Mouse (Mus musculus) limb, embryonic 12.5 days (tissue): ENCODE measurements at regions not wholly inside any gene's neighbourhood (a gene's known extent, or its start where the extent isn't known, plus 50 kb on each side); places are given as distances from the start of the nearest gene placed in this dataset.

Experiments used
- ATAC-seq: fragments of 200-750 bp; cut with Nextera tagmentation; 2 replicates; pipeline ENCODE4 v1.8.0; 2017; ENCODE audit warnings: low read depth, moderate TSS enrichment; ENCODE audit not compliant: insufficient number of reproducible peaks, insufficient read depth, low FRiP score, low TSS enrichment
- H3K27ac ChIP-seq: fragments of 300-500 bp; sonication (generic); 2 replicates; pipeline ENCODE4 v1.5.1; 2016; ENCODE audit warnings: mild to moderate bottlenecking, moderate library complexity
- H3K27me3 ChIP-seq: fragments of 300-500 bp; sonication (generic); 2 replicates; pipeline ENCODE4 v1.6.1; 2016; ENCODE audit warnings: mild to moderate bottlenecking, moderate library complexity
- H3K36me3 ChIP-seq: fragments of 300-500 bp; sonication (generic); 2 replicates; pipeline ENCODE4 v1.6.1; 2016; ENCODE audit warnings: mild to moderate bottlenecking, moderate library complexity
- H3K4me1 ChIP-seq: fragments of 300-500 bp; sonication (generic); replicated peaks from 2 replicates; pipeline ENCODE4 v1.6.1; 2016
- H3K4me2 ChIP-seq: fragments of 300-500 bp; sonication (generic); 2 replicates; pipeline ENCODE4 v1.6.1; 2016; ENCODE audit warnings: mild to moderate bottlenecking, moderate library complexity
- H3K4me3 ChIP-seq: fragments of 300-500 bp; sonication (generic); replicated peaks from 2 replicates; pipeline ENCODE4 v1.5.1; 2016; ENCODE audit warnings: mild to moderate bottlenecking
- H3K9ac ChIP-seq: fragments of 300-500 bp; sonication (generic); replicated peaks from 2 replicates; pipeline ENCODE4 v1.6.1; 2016; ENCODE audit warnings: mild to moderate bottlenecking, moderate library complexity
- H3K9me3 ChIP-seq: fragments of 300-500 bp; sonication (generic); 2 replicates; pipeline ENCODE4 v1.6.1; 2016; ENCODE audit warnings: mild to moderate bottlenecking, moderate library complexity
- WGBS: fragments of 180-500 bp; shearing (Covaris S2); methylation state at CpG from one replicate; pipeline ENCODE4 v1.1.7; 2016; 5-methylcytosine and 5-hydroxymethylcytosine counted together

GRCm38 (mm10) chr15:96916586-96916985 lies 139.2 kb downstream of the Slc38a4 start:
- Histone ChIP-seq H3K4me3 (no peak overlapping the region), H3K27me3 (no peaks in the 10 kb centered on the region), H3K4me2 (no peak overlapping the region), H3K36me3 (no peaks in the 10 kb centered on the region), H3K9me3 (no peaks in the 10 kb centered on the region), H3K27ac (no peak overlapping the region), H3K4me1 (no peaks in the 10 kb centered on the region), H3K9ac (no peak overlapping the region)
- 83% methylated on average over 7 of the region's 7 CpGs for WGBS
- ATAC-seq, result no peak

DNA sequence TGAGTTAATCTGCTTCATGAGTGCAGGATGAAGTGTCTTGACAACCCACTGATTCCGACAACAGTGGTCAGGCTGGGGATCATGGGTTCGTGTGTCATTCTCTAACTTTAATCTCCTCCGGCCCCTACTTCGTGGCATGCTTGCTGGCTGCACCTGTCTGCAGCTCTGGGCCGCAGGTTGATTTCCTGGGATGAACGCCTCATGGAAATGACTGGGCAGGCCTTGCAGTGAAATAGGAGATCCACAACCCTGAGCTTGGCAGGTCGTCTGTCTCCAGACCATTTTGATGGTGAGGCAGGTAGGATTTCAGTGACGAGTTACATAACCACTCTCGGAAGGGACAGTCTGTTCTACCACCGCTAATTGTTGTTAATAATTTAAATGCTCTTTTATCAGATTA lies 140.2 kb downstream of the Slc38a4 start:
- WGBS, result 64% methylated on average over 10 of the region's 10 CpGs
- no peak for ATAC-seq
- Histone ChIP-seq H3K36me3 (no peaks in the 10 kb centered on the region), H3K27me3 (no peaks in the 10 kb centered on the region), H3K4me3 (no peak overlapping the region), H3K4me1 (no peaks in the 10 kb centered on the region), H3K9me3 (no peaks in the 10 kb centered on the region), H3K27ac (no peak overlapping the region), H3K4me2 (no peak overlapping the region), H3K9ac (no peak overlapping the region)

DNA sequence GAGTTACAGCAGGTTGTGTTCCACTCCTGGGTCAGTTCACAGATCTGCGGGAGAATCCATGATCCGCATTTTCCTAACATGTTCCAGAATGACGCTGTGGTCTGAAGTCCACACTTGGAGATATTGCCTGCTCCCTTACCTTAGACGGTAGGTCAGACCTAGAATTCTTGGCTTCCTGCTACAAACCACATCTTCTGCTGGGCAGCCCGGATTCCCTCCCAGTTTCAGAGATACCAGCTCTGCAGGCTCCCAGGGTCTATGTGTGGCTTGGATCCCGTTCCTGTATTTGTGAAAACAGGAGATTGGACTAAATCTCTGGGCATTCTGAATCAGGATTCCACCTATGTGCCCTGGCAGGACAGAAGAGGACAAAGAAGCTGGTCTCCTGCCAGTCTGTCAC lies 140.8 kb downstream of the Slc38a4 start:
- WGBS, result 93% methylated on average over 6 of the region's 6 CpGs
- H3K4me1 ChIP-seq, result no peaks in the 10 kb centered on the region

GRCm38 (mm10) chr15:96905520-96905919 lies 150.2 kb downstream of the Slc38a4 start:
- H3K36me3 ChIP-seq, result no peaks in the 10 kb centered on the region
- 94% methylated on average over 4 of the region's 4 CpGs for WGBS
- no peak overlapping the region for H3K4me2 ChIP-seq
- ATAC-seq, result no peak
- H3K9me3 ChIP-seq, result peaks cover 3% of the 10 kb centered on the region; the same call in 1 of the 2 replicates
- H3K27ac ChIP-seq, result no peak overlapping the region
- no peaks in the 10 kb centered on the region for H3K27me3 ChIP-seq
- no peak overlapping the region for H3K4me3 ChIP-seq
- H3K9ac ChIP-seq, result no peak overlapping the region
- H3K4me1 ChIP-seq, result peaks cover 10% of the 10 kb centered on the region

More for the DNA sequence above, 140.8 kb downstream of the Slc38a4 start:
- Histone ChIP-seq H3K27ac (no peak overlapping the region), H3K4me2 (no peak overlapping the region), H3K4me3 (no peak overlapping the region), H3K9ac (no peak overlapping the region), H3K36me3 (no peaks in the 10 kb centered on the region), H3K27me3 (no peaks in the 10 kb centered on the region), H3K9me3 (no peaks in the 10 kb centered on the region)
- ATAC-seq, result no peak

- ATAC-seq, result no peak
- 91% methylated on average over 3 of the region's 3 CpGs for WGBS
- Histone ChIP-seq H3K27ac (no peak overlapping the region), H3K4me3 (no peak overlapping the region), H3K4me2 (no peak overlapping the region), H3K9me3 (peaks cover 3% of the 10 kb centered on the region; the same call in 1 of the 2 replicates), H3K9ac (no peak overlapping the region), H3K27me3 (no peaks in the 10 kb centered on the region), H3K36me3 (no peaks in the 10 kb centered on the region), H3K4me1 (peaks cover 6% of the 10 kb centered on the region)
Measured at GRCm38 (mm10) chr15:96903461-96903860, 152.3 kb downstream of the Slc38a4 start.

DNA sequence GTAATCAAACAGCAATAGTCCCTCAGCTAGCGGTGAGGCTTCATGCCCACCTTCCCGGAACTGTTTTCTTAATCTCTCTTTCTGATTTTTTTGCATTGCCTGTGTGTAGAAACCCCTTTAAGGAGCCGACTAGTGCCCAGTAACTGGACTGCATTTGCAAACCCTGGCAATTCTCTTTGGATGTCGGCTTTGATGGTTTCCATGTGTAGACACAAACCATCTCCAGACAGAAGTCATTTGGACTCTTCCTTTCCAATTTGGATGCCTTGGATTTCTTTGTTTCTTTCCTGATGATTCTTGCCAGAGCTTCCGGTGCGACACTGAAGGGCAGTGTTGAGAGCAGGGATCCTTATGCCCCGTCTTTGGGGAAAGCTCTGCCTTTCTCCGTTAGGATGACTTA lies 153.0 kb downstream of the Slc38a4 start:
- Histone ChIP-seq H3K4me3 (no peak overlapping the region), H3K4me1 (peaks cover under 1% of the 10 kb centered on the region; the same call in 1 of the 2 replicates), H3K9me3 (peaks cover 3% of the 10 kb centered on the region; the same call in 1 of the 2 replicates), H3K27ac (no peak overlapping the region), H3K27me3 (no peaks in the 10 kb centered on the region), H3K9ac (no peak overlapping the region), H3K36me3 (no peaks in the 10 kb centered on the region), H3K4me2 (no peak overlapping the region)
- 66% methylated on average over 8 of the region's 8 CpGs for WGBS
- ATAC-seq, result no peak

DNA sequence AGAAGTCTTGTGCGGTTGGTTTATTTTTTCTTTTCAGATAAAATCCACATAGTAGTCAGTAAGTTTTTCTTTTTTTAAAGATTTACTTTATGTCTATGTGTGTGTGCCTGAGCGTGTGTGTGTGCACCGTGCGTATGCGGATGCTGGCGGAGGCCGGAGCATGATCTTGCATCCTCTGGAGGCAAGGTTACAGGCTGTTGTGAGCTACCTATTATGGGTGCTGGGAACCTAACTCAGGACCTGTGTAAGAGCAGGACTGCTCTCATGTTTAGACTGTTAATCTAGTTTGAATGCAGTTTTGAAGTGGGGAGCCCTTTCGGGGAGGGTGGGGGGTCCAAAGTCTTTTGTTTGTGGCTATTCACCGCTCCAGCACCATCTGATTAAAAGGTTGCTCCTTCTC lies 154.1 kb downstream of the Slc38a4 start:
- Histone ChIP-seq H3K9ac (no peak overlapping the region), H3K9me3 (peaks cover 1% of the 10 kb centered on the region; the same call in 1 of the 2 replicates), H3K27me3 (no peaks in the 10 kb centered on the region), H3K4me2 (no peak overlapping the region), H3K36me3 (no peaks in the 10 kb centered on the region), H3K27ac (no peak overlapping the region), H3K4me1 (no peaks in the 10 kb centered on the region), H3K4me3 (no peak overlapping the region)
- WGBS, result 97% methylated on average over 9 of the region's 9 CpGs
- no peak for ATAC-seq

GRCm38 (mm10) chr15:96898285-96898684 lies 157.5 kb downstream of the Slc38a4 start:
- 91% methylated on average over 3 of the region's 3 CpGs for WGBS
- H3K9ac ChIP-seq, result no peak overlapping the region
- H3K27me3 ChIP-seq, result no peaks in the 10 kb centered on the region
- peaks cover 7% of the 10 kb centered on the region; the same call in 1 of the 2 replicates for H3K9me3 ChIP-seq
- H3K4me1 ChIP-seq, result no peaks in the 10 kb centered on the region
- ATAC-seq, result no peak
- no peak overlapping the region for H3K4me3 ChIP-seq
- no peak overlapping the region for H3K27ac ChIP-seq
- no peaks in the 10 kb centered on the region for H3K36me3 ChIP-seq
- H3K4me2 ChIP-seq, result no peak overlapping the region

DNA sequence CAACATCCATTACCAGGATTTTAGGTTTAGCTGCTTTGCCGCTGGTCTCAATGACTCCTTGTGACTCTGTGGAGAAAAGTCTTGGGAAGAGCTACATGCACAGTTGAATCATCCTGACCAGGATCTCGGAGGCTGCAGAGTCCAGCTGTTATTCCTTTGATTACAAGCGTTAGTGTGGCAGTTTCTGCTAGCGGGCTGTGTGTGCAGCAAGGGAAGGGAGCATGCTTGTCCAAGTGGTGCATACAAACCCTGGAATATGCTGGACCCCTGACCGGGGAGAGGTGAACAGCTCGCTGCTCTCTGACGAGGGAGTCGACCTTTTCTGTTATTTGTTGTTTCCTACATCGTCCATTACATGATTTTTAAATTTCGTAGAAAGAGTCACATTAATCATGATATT lies 170.9 kb downstream of the Slc38a4 start:
- H3K36me3 ChIP-seq, result no peaks in the 10 kb centered on the region
- H3K9ac ChIP-seq, result no peak overlapping the region
- WGBS, result 72% methylated on average over 10 of the region's 10 CpGs
- H3K4me3 ChIP-seq, result no peak overlapping the region
- H3K27me3 ChIP-seq, result no peaks in the 10 kb centered on the region
- H3K4me2 ChIP-seq, result no peak overlapping the region
- no peak overlapping the region for H3K27ac ChIP-seq
- H3K9me3 ChIP-seq, result no peaks in the 10 kb centered on the region
- peaks cover 20% of the 10 kb centered on the region for H3K4me1 ChIP-seq
- no peak for ATAC-seq

DNA sequence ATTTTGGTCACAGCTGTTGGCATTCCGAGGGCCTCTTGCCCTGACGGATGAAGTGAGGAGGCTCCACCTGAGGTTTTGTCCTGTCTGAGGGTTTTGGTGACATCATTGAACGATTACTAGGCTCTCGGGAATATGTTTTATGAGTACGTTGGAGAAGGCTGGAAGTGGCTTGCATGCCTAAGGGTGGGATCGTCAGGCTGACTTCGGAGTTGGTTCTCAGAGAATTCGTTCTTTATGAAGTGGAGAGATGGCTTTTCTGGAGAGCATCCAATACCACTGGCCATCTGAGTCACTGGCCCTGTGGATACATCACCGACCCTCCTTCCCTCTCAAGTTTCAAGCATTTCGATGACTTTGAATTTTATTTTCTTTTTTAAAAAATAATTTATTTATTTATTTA lies 172.0 kb downstream of the Slc38a4 start:
- Histone ChIP-seq H3K9ac (no peak overlapping the region), H3K9me3 (no peaks in the 10 kb centered on the region), H3K4me3 (no peak overlapping the region), H3K27me3 (no peaks in the 10 kb centered on the region), H3K27ac (no peak overlapping the region), H3K36me3 (no peaks in the 10 kb centered on the region), H3K4me1 (peaks cover 20% of the 10 kb centered on the region), H3K4me2 (no peak overlapping the region)
- ATAC-seq, result no peak
- 81% methylated on average over 10 of the region's 10 CpGs for WGBS

DNA sequence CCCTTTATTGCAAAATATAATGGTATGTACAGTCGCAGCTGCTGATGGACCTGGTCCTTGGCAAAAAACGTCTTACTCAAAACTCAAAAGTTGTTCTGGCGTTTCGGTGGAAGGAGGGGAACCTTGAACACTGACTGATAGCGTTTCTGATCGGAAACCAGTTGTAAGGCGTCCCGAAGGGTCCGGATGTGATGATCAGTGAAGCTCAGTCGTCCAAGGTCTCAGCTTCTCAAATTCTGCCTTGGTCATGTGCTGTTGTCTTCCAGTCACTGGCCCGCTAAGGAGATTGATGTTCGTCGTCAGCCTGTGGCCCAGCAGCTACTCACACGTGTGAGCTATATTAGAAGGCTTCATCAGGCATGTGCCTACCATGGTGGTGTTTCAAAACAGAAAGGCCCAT lies 173.5 kb downstream of the Slc38a4 start:
- Histone ChIP-seq H3K9ac (no peak overlapping the region), H3K4me1 (peaks cover 20% of the 10 kb centered on the region), H3K9me3 (no peaks in the 10 kb centered on the region), H3K27me3 (no peaks in the 10 kb centered on the region), H3K27ac (peak overlapping the region; percentile 64; the same call in 1 of the 2 replicates), H3K4me3 (no peak overlapping the region), H3K36me3 (no peaks in the 10 kb centered on the region), H3K4me2 (no peak overlapping the region)
- WGBS, result 64% methylated on average over 14 of the region's 14 CpGs
- no peak for ATAC-seq

DNA sequence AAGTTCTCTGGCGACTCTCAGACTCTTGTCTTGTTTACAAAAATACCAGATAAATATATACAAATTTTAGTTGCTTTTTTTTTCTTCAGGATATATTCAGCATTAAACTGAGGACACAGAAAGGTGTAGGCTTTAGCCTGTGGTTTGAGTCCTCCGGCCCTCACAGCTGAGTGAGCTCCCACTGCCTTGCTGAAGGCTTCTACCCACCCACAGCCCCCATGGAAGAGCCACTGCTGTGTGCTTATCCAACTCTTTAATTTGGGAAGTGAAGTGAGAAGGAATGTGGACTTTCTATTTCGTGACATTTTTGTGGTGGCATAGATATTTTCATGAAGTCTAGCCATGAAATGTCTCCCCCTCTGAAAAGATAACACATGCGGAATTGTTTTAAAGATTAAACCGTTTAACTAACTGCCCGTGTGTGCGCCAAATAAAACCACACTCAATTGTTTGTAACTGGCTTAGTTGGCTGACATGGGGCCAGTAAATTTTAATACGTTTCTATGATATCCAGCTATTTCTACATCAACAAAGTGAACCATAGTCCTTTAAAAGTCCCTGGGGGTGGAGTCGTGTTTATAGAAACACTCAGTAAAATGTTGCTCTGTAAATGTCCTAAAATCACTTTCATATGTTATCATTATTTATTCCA lies 174.1 kb downstream of the Slc38a4 start:
- H3K27me3 ChIP-seq, result no peaks in the 10 kb centered on the region
- H3K36me3 ChIP-seq, result no peaks in the 10 kb centered on the region
- H3K9ac ChIP-seq, result no peak overlapping the region
- peaks cover 20% of the 10 kb centered on the region for H3K4me1 ChIP-seq
- peak overlapping the region; percentile 64; the same call in 1 of the 2 replicates for H3K27ac ChIP-seq
- H3K4me2 ChIP-seq, result 0 out of 2 replicates have a peak overlapping the region, but pooled peaks have one; percentile 8
- no peak for ATAC-seq
- 57% methylated on average over 9 of the region's 9 CpGs for WGBS
- H3K9me3 ChIP-seq, result no peaks in the 10 kb centered on the region
- no peak overlapping the region for H3K4me3 ChIP-seq
